Mouse (Mus musculus) embryonic facial prominence, embryonic 15.5 days (tissue): ENCODE measurements at regions not wholly inside any gene's neighbourhood (a gene's known extent, or its start where the extent isn't known, plus 50 kb on each side); places are given as distances from the start of the nearest gene placed in this dataset.

Experiments used
- ATAC-seq: fragments of 200-750 bp; cut with Nextera tagmentation; 2 replicates; pipeline ENCODE4 v1.8.0; 2017; ENCODE audit warnings: low read depth, moderate TSS enrichment; ENCODE audit not compliant: insufficient number of reproducible peaks, low FRiP score, low TSS enrichment
- H3K27ac ChIP-seq: fragments of 300-500 bp; sonication (generic); replicated peaks from 2 replicates; pipeline ENCODE4 v1.5.1; 2015; ENCODE audit warnings: mild to moderate bottlenecking, inconsistent platforms
- H3K27me3 ChIP-seq: fragments of 300-500 bp; sonication (generic); 2 replicates; pipeline ENCODE4 v1.6.1; 2015; ENCODE audit warnings: inconsistent platforms
- H3K36me3 ChIP-seq: fragments of 300-500 bp; sonication (generic); 2 replicates; pipeline ENCODE4 v1.6.1; 2015; ENCODE audit warnings: mild to moderate bottlenecking, inconsistent platforms
- H3K4me1 ChIP-seq: fragments of 300-500 bp; sonication (generic); 2 replicates; pipeline ENCODE4 v1.6.1; 2015; ENCODE audit warnings: inconsistent platforms
- H3K4me2 ChIP-seq: fragments of 300-500 bp; sonication (generic); replicated peaks from 2 replicates; pipeline ENCODE4 v1.6.1; 2015; ENCODE audit warnings: mild to moderate bottlenecking, inconsistent platforms
- H3K4me3 ChIP-seq: fragments of 300-500 bp; sonication (generic); replicated peaks from 2 replicates; pipeline ENCODE4 v1.5.1; 2015; ENCODE audit warnings: mild to moderate bottlenecking, inconsistent platforms
- H3K9ac ChIP-seq: fragments of 300-500 bp; sonication (generic); 2 replicates; pipeline ENCODE4 v1.6.1; 2015; ENCODE audit warnings: inconsistent platforms
- H3K9me3 ChIP-seq: fragments of 300-500 bp; sonication (generic); replicated peaks from 2 replicates; pipeline ENCODE4 v1.6.1; 2016; ENCODE audit warnings: inconsistent platforms
- WGBS: fragments of 180-500 bp; shearing (Covaris S2); methylation state at CpG from one replicate; pipeline ENCODE4 v1.1.7; 2015; 5-methylcytosine and 5-hydroxymethylcytosine counted together

GRCm38 (mm10) chr13:91370441-91370840, 89.6 kb upstream of the Ssbp2 start:
- WGBS, result 2% methylated on average over 11 of the region's 11 CpGs
- no peak for ATAC-seq
- Histone ChIP-seq H3K27ac (peak overlapping the region; percentile 100), H3K9me3 (no peaks in the 10 kb centered on the region), H3K36me3 (no peaks in the 10 kb centered on the region), H3K27me3 (no peaks in the 10 kb centered on the region), H3K4me1 (peaks cover 66% of the 10 kb centered on the region), H3K4me2 (peak overlapping the region; percentile 72), H3K4me3 (peak overlapping the region; percentile 42), H3K9ac (peak overlapping the region; percentile 37; the same call in 1 of the 2 replicates)

- no peaks in the 10 kb centered on the region for H3K27me3 ChIP-seq
- WGBS, result under 1% methylated on average over 28 of the region's 28 CpGs
- peaks cover 60% of the 10 kb centered on the region for H3K4me1 ChIP-seq
These were observed 89.0 kb upstream of the Ssbp2 start for GRCm38 (mm10) chr13:91370886-91371595.

GRCm38 (mm10) chr13:91371596-91371987, 88.5 kb upstream of the Ssbp2 start:
- no peaks in the 10 kb centered on the region for H3K36me3 ChIP-seq
- peaks cover 56% of the 10 kb centered on the region for H3K4me1 ChIP-seq
- H3K4me3 ChIP-seq, result peak overlapping the region; percentile 42
- WGBS, result 25% methylated on average over 2 of the region's 2 CpGs
- H3K27me3 ChIP-seq, result no peaks in the 10 kb centered on the region
- H3K9ac ChIP-seq, result no peak overlapping the region
- peak overlapping the region; percentile 72 for H3K4me2 ChIP-seq
- ATAC-seq, result no peak
- peak overlapping the region; percentile 100 for H3K27ac ChIP-seq
- no peaks in the 10 kb centered on the region for H3K9me3 ChIP-seq

More at GRCm38 (mm10) chr13:91370886-91371595, 89.0 kb upstream of the Ssbp2 start:
- Histone ChIP-seq H3K36me3 (no peaks in the 10 kb centered on the region), H3K4me2 (peak overlapping the region; percentile 72), H3K9ac (peak overlapping the region; percentile 37; the same call in 1 of the 2 replicates), H3K4me3 (peak overlapping the region; percentile 42), H3K9me3 (no peaks in the 10 kb centered on the region), H3K27ac (peak overlapping the region; percentile 100)
- ATAC-seq, result peak; percentile 95

DNA sequence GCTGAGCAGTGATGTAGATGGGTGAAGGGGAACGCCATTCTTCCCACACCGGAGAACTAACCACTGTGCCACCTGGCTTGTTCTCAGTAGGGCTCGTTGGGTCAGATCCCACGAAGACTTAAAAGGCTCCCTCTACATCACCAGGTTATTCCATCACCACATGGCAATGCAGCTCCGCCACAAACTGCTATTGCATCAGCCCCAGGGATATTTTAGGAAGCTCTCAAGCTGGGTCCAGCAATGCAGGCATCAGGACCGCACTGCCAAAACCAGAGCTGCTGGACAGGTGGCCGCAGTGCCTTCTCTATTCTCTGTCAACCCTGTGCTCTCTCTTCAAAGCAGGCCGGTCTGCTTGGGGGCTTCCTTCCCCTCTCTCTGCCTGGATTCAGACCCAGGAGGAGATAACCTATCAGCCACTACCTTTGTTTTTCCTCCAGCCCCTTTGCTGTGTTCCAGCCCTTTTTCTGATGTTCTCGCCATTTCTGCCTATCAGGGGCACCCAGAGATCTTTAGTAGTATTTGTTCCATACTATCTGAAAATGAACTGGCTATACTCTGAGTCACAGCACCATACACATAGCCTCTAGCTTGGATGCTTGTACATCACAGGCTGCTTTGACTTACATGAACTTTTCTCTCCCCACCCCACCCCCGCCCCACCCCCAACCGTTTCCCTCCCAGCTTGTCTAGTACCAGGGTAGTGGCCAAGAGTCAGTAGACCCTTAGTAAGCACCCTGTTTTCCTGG, 87.8 kb upstream of the Ssbp2 start:
- H3K4me3 ChIP-seq, result no peak overlapping the region
- no peak overlapping the region for H3K9ac ChIP-seq
- no peaks in the 10 kb centered on the region for H3K9me3 ChIP-seq
- 57% methylated on average over 11 of the region's 11 CpGs for WGBS
- peaks cover 52% of the 10 kb centered on the region for H3K4me1 ChIP-seq
- no peak overlapping the region for H3K4me2 ChIP-seq
- no peaks in the 10 kb centered on the region for H3K36me3 ChIP-seq
- H3K27ac ChIP-seq, result peak overlapping the region; percentile 100
- no peaks in the 10 kb centered on the region for H3K27me3 ChIP-seq
- ATAC-seq, result no peak

- Histone ChIP-seq H3K9ac (no peak overlapping the region), H3K4me2 (peak overlapping the region; percentile 32; the same call in 1 of the 2 replicates), H3K27ac (peak overlapping the region; percentile 71), H3K9me3 (no peaks in the 10 kb centered on the region), H3K4me3 (no peak overlapping the region), H3K36me3 (no peaks in the 10 kb centered on the region), H3K4me1 (peaks cover 51% of the 10 kb centered on the region), H3K27me3 (no peaks in the 10 kb centered on the region)
- ATAC-seq, result no peak
- 18% methylated on average over 3 of the region's 3 CpGs for WGBS
These were observed 85.9 kb upstream of the Ssbp2 start for GRCm38 (mm10) chr13:91374141-91374540.

DNA sequence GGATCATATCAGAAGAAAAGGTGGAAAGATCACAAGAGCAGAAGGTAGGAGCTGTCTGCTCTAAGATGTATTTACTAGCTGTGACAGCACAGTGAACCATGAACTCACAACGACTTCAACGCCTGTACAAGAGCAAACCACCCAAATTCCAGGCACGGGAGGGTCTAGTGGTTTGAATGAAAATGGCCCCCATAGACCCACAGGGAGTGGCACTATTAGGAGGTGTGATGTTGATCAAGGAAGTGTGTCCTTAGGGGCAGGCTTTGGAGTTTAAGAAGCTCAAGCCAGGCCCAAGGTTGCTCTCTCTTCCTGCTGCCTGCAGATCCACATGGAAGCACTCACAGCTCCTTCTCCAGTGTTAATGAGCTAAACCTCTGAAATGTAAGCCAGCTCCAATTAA, 83.5 kb upstream of the Ssbp2 start:
- WGBS, result 89% methylated on average over 3 of the region's 3 CpGs
- ATAC-seq, result no peak
- Histone ChIP-seq H3K4me3 (no peak overlapping the region), H3K27me3 (no peaks in the 10 kb centered on the region), H3K4me1 (peaks cover 31% of the 10 kb centered on the region), H3K9ac (no peak overlapping the region), H3K27ac (no peak overlapping the region), H3K4me2 (no peak overlapping the region), H3K9me3 (no peaks in the 10 kb centered on the region), H3K36me3 (no peaks in the 10 kb centered on the region)

DNA sequence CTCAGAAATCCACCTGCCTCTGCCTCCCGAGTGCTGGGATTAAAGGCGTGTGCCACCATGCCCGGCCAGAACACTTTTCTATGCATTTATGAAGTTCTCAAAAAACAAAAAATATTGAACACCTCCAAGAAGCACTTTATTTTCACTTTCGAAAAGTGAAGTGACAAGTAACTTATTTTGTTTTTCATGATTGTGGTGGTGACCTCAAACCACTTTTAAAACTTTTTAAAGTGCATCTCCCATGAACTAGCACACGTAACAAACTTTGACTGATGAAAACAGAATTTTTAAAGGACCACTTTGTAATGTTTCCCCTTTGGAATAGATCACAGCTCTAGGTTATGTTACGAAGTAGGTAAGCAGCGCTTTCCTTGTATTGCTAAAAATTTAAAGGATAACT, 82.7 kb upstream of the Ssbp2 start:
- Histone ChIP-seq H3K4me1 (peaks cover 23% of the 10 kb centered on the region), H3K27ac (no peak overlapping the region), H3K9ac (no peak overlapping the region), H3K9me3 (no peaks in the 10 kb centered on the region), H3K4me2 (no peak overlapping the region), H3K4me3 (no peak overlapping the region), H3K27me3 (no peaks in the 10 kb centered on the region), H3K36me3 (no peaks in the 10 kb centered on the region)
- ATAC-seq, result no peak
- 92% methylated on average over 7 of the region's 7 CpGs for WGBS

DNA sequence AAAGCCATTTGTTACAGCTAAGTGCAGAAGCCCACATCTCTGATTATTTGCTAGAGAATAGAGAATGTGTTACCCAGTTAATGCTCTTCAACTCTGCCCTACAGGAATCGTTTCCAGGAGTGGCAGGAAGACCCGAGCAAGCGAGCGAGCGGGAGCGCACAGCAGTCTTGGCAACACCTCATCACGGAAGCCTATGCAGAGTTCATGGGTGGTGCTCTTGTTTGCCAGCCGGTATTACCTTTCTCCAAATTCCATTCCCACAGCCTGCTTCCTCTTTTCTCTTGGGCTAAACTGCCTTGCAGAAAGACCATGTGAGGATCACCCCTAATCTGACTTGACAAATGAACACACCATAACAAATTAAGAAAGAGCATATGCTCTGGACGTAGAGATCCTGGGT, 82.1 kb upstream of the Ssbp2 start:
- Histone ChIP-seq H3K9ac (no peak overlapping the region), H3K4me1 (peaks cover 17% of the 10 kb centered on the region), H3K27ac (no peak overlapping the region), H3K36me3 (no peaks in the 10 kb centered on the region), H3K9me3 (no peaks in the 10 kb centered on the region), H3K4me2 (no peak overlapping the region), H3K4me3 (no peak overlapping the region), H3K27me3 (no peaks in the 10 kb centered on the region)
- WGBS, result 76% methylated on average over 9 of the region's 9 CpGs
- ATAC-seq, result no peak

- H3K27me3 ChIP-seq, result no peaks in the 10 kb centered on the region
- no peaks in the 10 kb centered on the region for H3K9me3 ChIP-seq
- H3K4me1 ChIP-seq, result no peaks in the 10 kb centered on the region
- no peak overlapping the region for H3K4me2 ChIP-seq
- H3K36me3 ChIP-seq, result no peaks in the 10 kb centered on the region
- H3K4me3 ChIP-seq, result no peak overlapping the region
- no peak overlapping the region for H3K9ac ChIP-seq
- H3K27ac ChIP-seq, result no peak overlapping the region
- WGBS, result 54% methylated on average over 4 of the region's 4 CpGs
- ATAC-seq, result no peak
These were observed 74.7 kb upstream of the Ssbp2 start for GRCm38 (mm10) chr13:91385393-91385792.

- 61% methylated on average over 10 of the region's 10 CpGs for WGBS
- no peak overlapping the region for H3K4me3 ChIP-seq
- no peaks in the 10 kb centered on the region for H3K9me3 ChIP-seq
- H3K27me3 ChIP-seq, result no peaks in the 10 kb centered on the region
- no peak overlapping the region for H3K27ac ChIP-seq
- ATAC-seq, result no peak
- no peaks in the 10 kb centered on the region for H3K36me3 ChIP-seq
- peaks cover 5% of the 10 kb centered on the region; the same call in 1 of the 2 replicates for H3K4me1 ChIP-seq
- H3K4me2 ChIP-seq, result no peak overlapping the region
- H3K9ac ChIP-seq, result no peak overlapping the region
These were observed 72.2 kb upstream of the Ssbp2 start for GRCm38 (mm10) chr13:91387913-91388312.

DNA sequence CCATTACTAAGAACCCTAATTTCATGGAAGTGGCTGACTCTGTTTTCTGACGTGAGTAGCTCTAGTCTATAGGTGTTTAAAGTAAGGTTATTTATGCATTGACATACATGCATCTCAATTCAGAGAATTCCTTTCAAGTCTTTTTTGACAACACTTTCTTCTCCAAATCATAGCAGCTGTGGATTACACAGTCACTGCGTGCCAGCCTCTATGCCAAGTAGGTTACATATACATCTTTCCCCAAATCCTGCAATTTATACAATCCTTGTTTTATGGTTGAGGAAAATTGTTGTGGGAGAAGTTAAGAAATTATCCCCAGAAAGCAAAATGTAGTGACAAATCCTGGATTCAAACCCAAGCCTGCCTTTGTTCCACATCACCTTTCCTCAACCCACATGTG, 56.5 kb upstream of the Ssbp2 start:
- Histone ChIP-seq H3K36me3 (no peaks in the 10 kb centered on the region), H3K9ac (no peak overlapping the region), H3K4me3 (no peak overlapping the region), H3K27ac (no peak overlapping the region), H3K4me1 (no peaks in the 10 kb centered on the region), H3K27me3 (no peaks in the 10 kb centered on the region), H3K4me2 (no peak overlapping the region), H3K9me3 (no peaks in the 10 kb centered on the region)
- no peak for ATAC-seq
- whole genome bisulfite sequencing, result 78% methylated on average over 2 of the region's 2 CpGs
